Mouse (Mus musculus): Measurements from ENCODE around the gene Nprl2. TPM values are rescaled to one million over a fixed set of nuclear protein-coding genes. Genes with fewer than 3 reads are reported as not detected.

The Nprl2 gene
- 32.0 TPM for polyA plus RNA-seq (2021)

DNA sequence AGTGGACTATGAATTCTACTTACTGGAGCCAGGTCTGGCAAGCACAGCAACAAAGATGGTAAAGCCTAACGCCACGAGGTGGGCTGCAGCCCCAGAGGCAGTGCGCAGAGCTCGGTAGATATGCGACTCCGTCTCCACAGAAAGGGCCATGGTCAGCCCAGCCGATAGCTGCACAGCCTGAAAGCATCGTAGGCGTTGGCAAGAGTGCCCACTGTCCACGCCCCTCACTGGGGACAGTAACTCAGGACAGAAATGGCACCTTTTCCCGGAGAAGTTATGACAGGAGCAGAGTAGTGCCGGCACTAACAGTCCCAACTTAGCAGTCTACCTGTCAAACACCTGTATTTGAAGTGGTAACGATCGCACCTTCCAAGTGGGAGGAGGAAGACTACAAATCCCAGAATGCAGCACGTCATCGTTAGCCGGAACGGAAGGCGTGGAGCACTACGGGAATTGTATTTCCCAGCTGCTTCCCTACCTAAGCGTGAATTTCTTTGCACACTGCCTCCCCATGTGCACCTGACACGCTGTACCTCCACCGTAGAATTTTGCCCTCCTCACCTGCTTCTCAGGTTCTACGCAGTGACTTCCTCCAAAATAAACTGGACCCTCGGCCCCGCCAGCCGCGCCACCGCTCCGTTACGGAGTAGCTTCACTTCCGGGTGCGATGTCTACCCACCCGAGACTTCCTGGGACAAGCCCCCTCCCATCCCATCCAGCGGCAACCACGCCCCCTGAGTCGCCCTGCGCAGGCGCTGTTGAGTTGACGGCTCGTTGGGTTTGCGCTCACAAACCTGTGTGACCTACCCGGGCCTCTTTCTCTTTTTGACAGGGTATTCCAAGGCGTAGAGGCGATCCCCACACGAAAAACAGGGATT, at the start of gene Nprl2, which contains the start of gene Cyb561d2:
Nprl2 (plus strand) TSS at position 753 of the 878 bp plus-strand sequence.
Cyb561d2 (minus strand) TSS at position 720 of the 878 bp plus-strand sequence.
- CTCF ChIA-PET: no interaction called here
- H3K27me3 ChIP-seq: no peaks in the 10 kb centered on the region
- ATAC-seq: peak; percentile 75
- no peak for TF ChIP-seq CTCF (IDR thresholded peaks at IDR 0.05)
- in situ Hi-C loops (cut with MboI; ENCODE audit: low pct_unique_long_range_greater_than_20kb): loop anchor here (25.0 kb wide), 1 partner anchor 854 kb away; the partner anchor contains the start of gene Tex264
- DNase-seq (ENCODE audit: low read depth, low spot score): no peak
- POLR2A ChIA-PET: interaction anchor here (1.6 to 2.0 kb wide), 2 partner anchors 12 to 15 kb away, joined by 4 to 10 read pairs; no protein-coding TSS in a partner anchor

DNA sequence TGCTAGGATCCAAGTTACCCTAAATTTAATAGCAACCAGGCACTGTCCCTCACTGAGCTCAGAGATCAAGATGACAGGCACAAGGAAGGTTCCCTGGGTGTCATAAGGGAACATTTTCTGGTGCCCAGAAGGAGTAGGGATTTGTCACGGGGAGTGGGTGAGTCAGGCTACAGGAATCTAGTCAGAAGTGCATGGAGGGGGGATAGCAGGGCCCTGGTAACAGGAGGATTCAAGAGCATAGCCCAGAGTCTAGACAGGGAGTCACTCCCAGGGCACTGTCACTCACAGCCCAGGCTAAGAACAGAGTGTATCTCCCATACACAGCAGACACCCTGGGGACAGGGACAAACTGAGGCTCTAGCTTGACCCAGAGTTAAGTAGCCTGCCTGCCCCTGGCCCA, 48.5 kb upstream of the Nprl2 start:
- CTCF ChIA-PET: no interaction called here
- TF ChIP-seq CTCF (IDR thresholded peaks at IDR 0.05): no peak
- POLR2A ChIA-PET: interaction anchor here (0.6 kb wide), 1 partner anchor 71 kb away, joined by 3 read pairs; no protein-coding TSS in a partner anchor
- no peak for ATAC-seq
- H3K27me3 ChIP-seq: peaks cover 10% of the 10 kb centered on the region
- no peak for DNase-seq (ENCODE audit: low read depth, low spot score)
- in situ Hi-C loops (cut with MboI; ENCODE audit: low pct_unique_long_range_greater_than_20kb): no loop called here

DNA sequence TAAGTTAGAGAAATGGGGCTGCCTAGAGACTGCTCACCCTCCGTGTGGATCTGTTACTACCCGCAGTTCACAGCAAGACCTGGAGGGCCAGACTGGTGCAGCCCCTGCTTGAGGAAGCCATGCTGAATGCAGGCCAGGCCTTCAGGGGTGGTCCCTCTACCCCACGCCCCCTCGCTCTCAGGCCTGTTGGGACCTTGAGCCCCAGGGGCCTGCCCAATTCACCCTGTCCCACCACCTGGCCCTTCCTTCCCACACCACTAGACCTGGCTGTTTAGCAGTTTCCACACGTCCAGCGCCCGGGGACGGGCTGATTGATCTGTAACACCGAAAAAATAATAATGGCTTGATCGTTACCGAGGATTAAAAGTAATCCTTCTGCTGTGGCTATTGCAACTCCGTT, 47.8 kb upstream of the Nprl2 start:
- in situ Hi-C loops (cut with MboI; ENCODE audit: low pct_unique_long_range_greater_than_20kb): no loop called here

DNA sequence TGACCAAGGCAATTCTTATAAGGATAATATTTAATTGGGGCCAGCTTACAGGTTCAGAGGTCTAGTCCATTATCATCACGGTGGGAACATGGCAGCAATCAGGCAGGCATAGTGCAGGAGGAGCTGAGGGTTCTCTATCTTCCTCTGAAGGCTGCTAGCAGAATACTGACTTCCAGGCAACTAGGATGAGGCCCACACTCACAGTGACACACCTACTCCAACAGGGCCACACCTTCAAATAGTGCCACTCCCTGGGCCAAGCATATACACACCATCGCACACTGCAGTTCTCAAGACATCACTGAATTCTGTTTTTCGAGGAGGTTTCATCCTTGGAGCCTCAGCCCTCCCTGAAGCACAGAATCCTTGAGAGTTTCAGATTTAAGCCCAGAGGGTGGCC, 45.7 kb upstream of the Nprl2 start:
- no peak for ATAC-seq
- CTCF ChIA-PET: no interaction called here
- in situ Hi-C loops (cut with MboI; ENCODE audit: low pct_unique_long_range_greater_than_20kb): no loop called here
- peaks cover 25% of the 10 kb centered on the region for H3K27me3 ChIP-seq
- DNase-seq (ENCODE audit: low read depth, low spot score): no peak
- no peak for TF ChIP-seq CTCF (IDR thresholded peaks at IDR 0.05)
- POLR2A ChIA-PET: no interaction called here

More for the DNA sequence above, 47.8 kb upstream of the Nprl2 start:
- TF ChIP-seq CTCF (IDR thresholded peaks at IDR 0.05): no peak
- peaks cover 14% of the 10 kb centered on the region for H3K27me3 ChIP-seq
- ATAC-seq (no peak), DNase-seq (ENCODE audit: low read depth, low spot score) (no peak)
- CTCF ChIA-PET: no interaction called here
- POLR2A ChIA-PET: no interaction called here

DNA sequence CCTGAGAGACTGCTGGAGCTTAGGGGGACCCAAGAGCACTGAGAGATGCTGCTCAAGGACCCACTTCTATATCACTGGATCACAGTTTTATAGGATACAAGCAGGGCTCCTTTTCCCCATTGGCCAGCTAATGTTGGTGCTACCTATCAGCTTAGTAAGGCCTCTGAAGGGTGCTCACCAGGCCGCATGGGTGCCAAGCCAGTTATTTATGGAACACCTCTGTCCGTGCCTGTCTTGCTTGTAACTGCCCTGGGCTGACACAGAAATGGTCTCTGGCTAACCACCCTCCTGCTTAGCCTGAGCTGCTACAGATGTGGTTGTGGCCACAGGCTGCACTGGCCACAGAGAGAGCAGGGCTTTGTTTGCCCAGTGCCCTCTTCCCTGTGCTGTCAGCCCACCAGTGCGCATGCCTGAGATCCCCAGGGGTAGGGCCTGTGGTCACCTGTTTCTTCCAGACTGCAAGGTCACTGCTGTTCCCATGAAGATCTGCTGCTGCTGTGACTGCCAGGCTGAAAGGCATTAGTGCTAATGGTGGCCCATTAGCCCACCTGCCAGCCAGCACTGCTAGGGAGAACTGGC, 41.2 kb upstream of the Nprl2 start:
- TF ChIP-seq CTCF (IDR thresholded peaks at IDR 0.05): no peak
- DNase-seq (ENCODE audit: low read depth, low spot score) (no peak), ATAC-seq (no peak)
- in situ Hi-C loops (cut with MboI; ENCODE audit: low pct_unique_long_range_greater_than_20kb): no loop called here
- peaks cover 44% of the 10 kb centered on the region for H3K27me3 ChIP-seq
- POLR2A ChIA-PET: no interaction called here
- CTCF ChIA-PET: no interaction called here

DNA sequence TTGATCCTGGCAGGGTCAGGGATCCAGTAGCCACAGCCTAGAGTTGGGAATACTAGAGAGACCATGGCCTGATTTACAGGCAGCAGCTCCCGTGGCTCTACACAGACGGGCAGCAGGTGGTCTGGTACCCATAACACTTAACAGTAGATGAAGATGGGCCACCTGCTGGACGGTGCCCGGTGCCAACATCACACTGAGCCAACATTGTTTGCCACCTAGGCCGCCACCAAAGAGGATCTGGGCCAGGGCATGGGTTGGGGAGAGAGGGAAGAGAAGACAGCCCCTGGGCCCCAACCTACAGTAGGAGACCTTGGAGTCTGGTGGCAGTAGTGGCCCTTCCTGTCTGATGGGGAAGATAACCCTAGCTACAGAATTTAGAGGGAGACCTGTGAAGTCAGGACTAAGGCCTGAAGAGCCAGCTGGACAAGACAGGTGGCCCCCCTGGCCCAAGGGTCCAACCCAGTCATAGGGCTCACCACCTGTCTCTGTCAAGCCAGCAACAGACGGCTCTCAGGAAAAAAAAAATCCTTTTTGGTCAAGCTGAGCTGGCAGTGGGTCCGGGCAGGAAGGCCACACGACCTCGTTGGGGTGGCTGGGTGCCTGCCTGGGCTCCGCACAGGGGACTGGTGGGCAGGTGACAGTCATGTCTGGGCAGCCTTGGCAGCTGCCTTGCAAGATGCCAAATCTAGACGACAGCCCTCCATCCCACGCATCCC, 39.7 kb upstream of the Nprl2 start:
- in situ Hi-C loops (cut with MboI; ENCODE audit: low pct_unique_long_range_greater_than_20kb): no loop called here
- CTCF ChIA-PET: no interaction called here

DNA sequence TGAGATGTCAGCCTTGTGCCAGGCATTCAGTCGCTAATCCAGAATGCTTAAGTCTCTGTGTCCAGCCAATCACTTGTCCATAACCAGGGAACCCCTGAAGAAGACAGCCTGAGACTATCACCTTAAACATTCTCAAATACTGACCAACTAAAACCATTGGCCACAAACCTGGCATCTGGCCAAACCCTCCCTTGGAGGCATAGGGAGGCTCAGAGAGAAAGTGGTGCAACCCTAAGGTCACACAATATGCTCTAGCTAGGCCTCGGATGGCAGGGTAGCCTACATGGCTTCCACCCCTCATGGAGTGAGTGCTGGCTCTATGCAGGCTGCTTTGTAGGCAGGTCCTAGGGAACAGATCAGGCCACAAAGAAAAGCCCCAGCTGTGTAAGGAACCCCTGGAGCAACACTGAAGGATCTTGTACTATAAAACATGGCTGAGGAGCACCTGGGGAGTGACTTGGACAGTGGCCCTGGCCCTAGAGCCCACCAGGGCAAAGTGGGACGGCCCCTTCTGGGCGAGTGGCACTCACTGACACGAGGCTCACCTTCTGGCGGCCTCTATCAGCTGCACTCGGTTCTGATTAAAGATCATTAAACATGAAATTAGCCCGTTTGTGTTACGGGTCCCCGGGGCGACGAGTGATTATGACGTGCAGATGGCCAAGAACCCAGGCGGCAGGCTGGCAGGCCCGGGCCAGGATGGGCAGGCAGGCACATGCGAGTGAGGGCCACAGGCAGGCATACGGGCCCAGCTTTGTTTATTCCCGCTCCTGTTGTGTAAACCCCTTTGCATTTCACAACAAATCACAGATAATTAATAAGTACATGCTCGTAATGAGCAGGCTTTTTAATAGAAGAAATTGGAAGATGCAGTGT, 37.1 kb upstream of the Nprl2 start:
- no peak for DNase-seq (ENCODE audit: low read depth, low spot score)
- no peak for ATAC-seq
- no peak for TF ChIP-seq CTCF (IDR thresholded peaks at IDR 0.05)
- ChIA-PET CTCF (no interaction called here), POLR2A (no interaction called here)
- in situ Hi-C loops (cut with MboI; ENCODE audit: low pct_unique_long_range_greater_than_20kb): no loop called here
- H3K27me3 ChIP-seq: peaks cover 38% of the 10 kb centered on the region

More for the DNA sequence above, 39.7 kb upstream of the Nprl2 start:
- POLR2A ChIA-PET: no interaction called here
- DNase-seq (ENCODE audit: low read depth, low spot score) (no peak), ATAC-seq (no peak)
- peaks cover 44% of the 10 kb centered on the region for H3K27me3 ChIP-seq
- TF ChIP-seq CTCF (IDR thresholded peaks at IDR 0.05): no peak

DNA sequence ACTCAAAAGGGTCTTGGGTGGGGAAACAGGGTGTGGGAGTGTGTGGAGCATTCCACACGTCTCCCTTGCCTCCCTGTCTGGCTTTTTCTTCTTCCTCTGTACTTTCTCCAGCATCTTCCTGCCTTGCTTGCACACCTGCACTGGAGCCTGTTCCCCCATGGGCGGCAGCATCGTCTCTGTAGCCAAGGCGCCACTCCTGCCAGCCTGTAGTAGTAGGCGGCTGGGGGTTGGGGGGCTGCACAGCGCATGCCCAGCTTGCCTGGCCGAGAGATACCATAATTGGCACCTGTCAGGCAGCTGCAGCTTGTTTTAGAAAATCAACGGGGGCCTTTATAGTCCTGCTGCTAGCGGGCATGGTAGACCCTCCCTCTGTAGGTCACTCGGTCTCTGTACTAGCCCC, 33.8 kb upstream of the Nprl2 start:
- DNase-seq (ENCODE audit: low read depth, low spot score): no peak
- in situ Hi-C loops (cut with MboI; ENCODE audit: low pct_unique_long_range_greater_than_20kb): no loop called here
- TF ChIP-seq CTCF (IDR thresholded peaks at IDR 0.05): no peak
- peaks cover 34% of the 10 kb centered on the region for H3K27me3 ChIP-seq
- ChIA-PET CTCF (no interaction called here), POLR2A (no interaction called here)
- no peak for ATAC-seq

DNA sequence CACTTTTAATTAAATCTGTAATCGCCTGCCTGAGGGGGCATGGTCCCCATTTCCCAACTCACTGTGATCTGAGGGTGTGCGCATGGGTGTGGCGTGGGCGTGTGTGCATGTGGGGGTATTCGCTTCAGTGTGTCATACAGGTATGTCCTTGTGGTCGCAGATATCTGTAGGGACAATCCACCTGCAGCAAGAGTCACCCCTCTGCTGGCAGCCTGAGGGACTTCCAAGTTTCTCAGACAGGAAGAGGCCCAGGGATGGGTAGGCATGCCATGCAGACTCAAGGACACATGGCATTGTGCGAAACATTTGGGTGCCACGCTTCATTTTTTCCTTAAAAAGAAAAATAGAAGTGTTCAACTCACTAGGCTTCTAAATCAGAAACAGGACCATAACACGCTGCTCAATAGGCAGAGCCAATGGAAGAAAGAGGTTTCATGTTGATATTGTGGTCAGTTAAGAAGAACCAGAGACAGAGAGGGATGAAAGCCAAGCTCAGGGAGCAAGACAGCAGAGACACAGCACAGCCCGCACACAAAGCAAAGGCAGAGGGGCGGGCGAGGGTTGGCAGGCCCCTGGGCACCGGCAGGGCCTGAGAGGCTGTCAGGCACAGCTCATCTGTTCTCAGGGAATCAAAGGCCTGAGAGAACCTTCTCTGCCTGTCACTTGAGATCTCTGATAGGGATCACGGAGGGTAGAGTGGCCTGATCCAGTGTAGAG, 31.5 kb upstream of the Nprl2 start:
- no peak for TF ChIP-seq CTCF (IDR thresholded peaks at IDR 0.05)
- ChIA-PET POLR2A (interaction anchor here (0.6 kb wide), 1 partner anchor 189 kb away, joined by 3 read pairs; no protein-coding TSS in a partner anchor), CTCF (interaction anchor here (0.9 kb wide), 1 partner anchor 153 kb away, joined by 3 read pairs; no protein-coding TSS in a partner anchor)
- no peak for ATAC-seq
- H3K27me3 ChIP-seq: peaks cover 35% of the 10 kb centered on the region
- in situ Hi-C loops (cut with MboI; ENCODE audit: low pct_unique_long_range_greater_than_20kb): loop anchor here (5.0 kb wide), 2 partner anchors 143 to 218 kb away; no protein-coding TSS in a partner anchor
- no peak for DNase-seq (ENCODE audit: low read depth, low spot score)
